Mouse (Mus musculus): ENCODE measurements around the gene Nlrc5.
"Not testable (repeated sequence)": the region's sequence is repeated elsewhere in the genome, so short reads cannot be mapped to it uniquely, and the experiment has no call there.

Gene Nlrc5

GRCm38 (mm10) chr8:94433981-94434466, at the start of gene Nlrc5:
Nlrc5 (plus strand) TSS chr8:94434356.
- DNase-seq (ENCODE audit: low spot score in 2 of 2), result peak; percentile 70 to 85

- no peak for DNase-seq (ENCODE audit: low spot score in 2 of 2)
Measured at GRCm38 (mm10) chr8:94385506-94386213, 48.5 kb upstream of the Nlrc5 start.

GRCm38 (mm10) chr8:94386214-94387026, 47.7 kb upstream of the Nlrc5 start, which contains the start of gene Herpud1:
Herpud1 (plus strand) TSS chr8:94386438.
- DNase-seq (ENCODE audit: low spot score in 2 of 2), result peak; percentile 97 to 98

- DNase-seq (ENCODE audit: low spot score in 2 of 2), result peak; percentile 74 to 86
Measured at GRCm38 (mm10) chr8:94387027-94387684, 47.0 kb upstream of the Nlrc5 start.

- DNase-seq (ENCODE audit: low spot score in 2 of 2), result no peak
Measured at GRCm38 (mm10) chr8:94387785-94388184, 46.4 kb upstream of the Nlrc5 start.

GRCm38 (mm10) chr8:94389531-94389930, 44.6 kb upstream of the Nlrc5 start:
- DNase-seq (ENCODE audit: low spot score in 2 of 2), result no peak

GRCm38 (mm10) chr8:94390429-94390828, 43.7 kb upstream of the Nlrc5 start:
- no peak for DNase-seq (ENCODE audit: low spot score in 2 of 2)

GRCm38 (mm10) chr8:94390910-94391309, 43.2 kb upstream of the Nlrc5 start:
- no peak for DNase-seq (ENCODE audit: low spot score in 2 of 2)

GRCm38 (mm10) chr8:94392147-94392546, 42.0 kb upstream of the Nlrc5 start:
- DNase-seq (ENCODE audit: low spot score in 2 of 2), result peak; percentile 52 to 79

GRCm38 (mm10) chr8:94392648-94393047, 41.5 kb upstream of the Nlrc5 start:
- DNase-seq (ENCODE audit: low spot score in 2 of 2), result no peak

- DNase-seq (ENCODE audit: low spot score in 2 of 2), result no peak
Measured at GRCm38 (mm10) chr8:94395851-94396540, 38.2 kb upstream of the Nlrc5 start.

- DNase-seq (ENCODE audit: low spot score in 2 of 2), result no peak
Measured at GRCm38 (mm10) chr8:94396964-94397657, 37.0 kb upstream of the Nlrc5 start.

GRCm38 (mm10) chr8:94398587-94398986, 35.6 kb upstream of the Nlrc5 start:
- DNase-seq (ENCODE audit: low spot score in 2 of 2), result no peak

- DNase-seq (ENCODE audit: low spot score in 2 of 2), result no peak
Measured at GRCm38 (mm10) chr8:94399361-94399953, 34.7 kb upstream of the Nlrc5 start.

GRCm38 (mm10) chr8:94399957-94400356, 34.2 kb upstream of the Nlrc5 start:
- DNase-seq (ENCODE audit: low spot score in 2 of 2), result not testable (repeated sequence)

- no peak for DNase-seq (ENCODE audit: low spot score in 2 of 2)
Measured at GRCm38 (mm10) chr8:94408443-94409080, 25.6 kb upstream of the Nlrc5 start.

GRCm38 (mm10) chr8:94409523-94409922, 24.6 kb upstream of the Nlrc5 start:
- no peak for DNase-seq (ENCODE audit: low spot score in 2 of 2)

- DNase-seq (ENCODE audit: low spot score in 2 of 2), result no peak
Measured at GRCm38 (mm10) chr8:94412518-94412917, 21.6 kb upstream of the Nlrc5 start.

GRCm38 (mm10) chr8:94413509-94413908, 20.6 kb upstream of the Nlrc5 start:
- no peak for DNase-seq (ENCODE audit: low spot score in 2 of 2)

GRCm38 (mm10) chr8:94415218-94415617, 18.9 kb upstream of the Nlrc5 start:
- no peak for DNase-seq (ENCODE audit: low spot score in 2 of 2)

All from spleen, postnatal 4 days (tissue).